Mouse (Mus musculus) liver, adult 2 months (tissue): ENCODE measurements around the gene Clta. TPM values are rescaled to one million over a fixed set of nuclear protein-coding genes. Genes with fewer than 3 reads are reported as not detected.
A peak's percentile ranks its signal among the peaks of the same experiment; 100 is the strongest.

ENCODE experiments used
- DNase-seq: peaks from one replicate; pipeline ENCODE4 v3.0.0-alpha.2; 2011; ENCODE audit warnings: low read depth, low spot score; ENCODE audit errors: extremely low read depth
- H3K27ac ChIP-seq: fragments of 200-500 bp; replicated peaks from 2 replicates; pipeline ENCODE4 v1.5.1; 2012; ENCODE audit warnings: low read depth, mild to moderate bottlenecking, control low read depth, inconsistent platforms, low read length; ENCODE audit not compliant: insufficient read depth
- H3K27me3 ChIP-seq: fragments of 200-500 bp; 2 replicates; pipeline ENCODE4 v1.6.1; 2012; ENCODE audit warnings: mild to moderate bottlenecking, moderate library complexity, low read length, inconsistent platforms; ENCODE audit not compliant: control insufficient read depth, insufficient read depth
- H3K36me3 ChIP-seq: fragments of 200-500 bp; 2 replicates; pipeline ENCODE4 v1.6.1; 2012; ENCODE audit warnings: low read length, inconsistent platforms; ENCODE audit not compliant: control insufficient read depth, insufficient read depth
- H3K4me1 ChIP-seq: fragments of 200-500 bp; 2 replicates; pipeline ENCODE4 v1.6.1; 2011; ENCODE audit warnings: low read length; ENCODE audit not compliant: control insufficient read depth, insufficient read depth
- H3K4me3 ChIP-seq: fragments of 200-500 bp; 2 replicates; pipeline ENCODE4 v1.5.1; 2011; ENCODE audit warnings: low read depth, mild to moderate bottlenecking, control low read depth, low read length, moderate library complexity; ENCODE audit not compliant: insufficient read depth
- H3K79me2 ChIP-seq: fragments of 200-500 bp; 2 replicates; pipeline ENCODE4 v1.6.1; 2012; ENCODE audit warnings: inconsistent platforms, mild to moderate bottlenecking, low read length, moderate library complexity; ENCODE audit not compliant: control insufficient read depth, insufficient read depth
- H3K9ac ChIP-seq: fragments of 200-500 bp; 2 replicates; pipeline ENCODE4 v1.6.1; 2012; ENCODE audit warnings: low read depth, mild to moderate bottlenecking, control low read depth, inconsistent platforms, low read length
- CTCF ChIP-seq: fragments of 200-500 bp; IDR thresholded peaks from 2 replicates; pipeline ENCODE4 v1.5.1; 2011; ENCODE audit warnings: low read depth, low read length, control low read depth
- POLR2A ChIP-seq: fragments of 200-500 bp; IDR thresholded peaks from 2 replicates; pipeline ENCODE4 v1.6.1; 2011; ENCODE audit warnings: low read length, control low read depth; ENCODE audit not compliant: insufficient read depth; ENCODE audit errors: extremely low read depth
- WGBS: fragments of 180-500 bp; shearing (Covaris S2); methylation state at CpG from one replicate; pipeline ENCODE4 v1.1.7; 2018; 5-methylcytosine and 5-hydroxymethylcytosine counted together
- polyA plus RNA-seq: library from polyadenylated mRNA; depleted of rRNA; stranded (reverse); fragments of >200 nt; gene quantifications from 2 replicates; pipeline ENCODE4 v1.2.3, GENCODE M21; 2012
- total RNA-seq: library from RNA; depleted of rRNA; stranded (reverse); fragments of >200 nt; gene quantifications from 2 replicates; pipeline ENCODE4 v1.2.3, GENCODE M21; 2014

Clta gene
- total and polyA plus RNA-seq, 2 experiments = 116 to 191 TPM

DNA sequence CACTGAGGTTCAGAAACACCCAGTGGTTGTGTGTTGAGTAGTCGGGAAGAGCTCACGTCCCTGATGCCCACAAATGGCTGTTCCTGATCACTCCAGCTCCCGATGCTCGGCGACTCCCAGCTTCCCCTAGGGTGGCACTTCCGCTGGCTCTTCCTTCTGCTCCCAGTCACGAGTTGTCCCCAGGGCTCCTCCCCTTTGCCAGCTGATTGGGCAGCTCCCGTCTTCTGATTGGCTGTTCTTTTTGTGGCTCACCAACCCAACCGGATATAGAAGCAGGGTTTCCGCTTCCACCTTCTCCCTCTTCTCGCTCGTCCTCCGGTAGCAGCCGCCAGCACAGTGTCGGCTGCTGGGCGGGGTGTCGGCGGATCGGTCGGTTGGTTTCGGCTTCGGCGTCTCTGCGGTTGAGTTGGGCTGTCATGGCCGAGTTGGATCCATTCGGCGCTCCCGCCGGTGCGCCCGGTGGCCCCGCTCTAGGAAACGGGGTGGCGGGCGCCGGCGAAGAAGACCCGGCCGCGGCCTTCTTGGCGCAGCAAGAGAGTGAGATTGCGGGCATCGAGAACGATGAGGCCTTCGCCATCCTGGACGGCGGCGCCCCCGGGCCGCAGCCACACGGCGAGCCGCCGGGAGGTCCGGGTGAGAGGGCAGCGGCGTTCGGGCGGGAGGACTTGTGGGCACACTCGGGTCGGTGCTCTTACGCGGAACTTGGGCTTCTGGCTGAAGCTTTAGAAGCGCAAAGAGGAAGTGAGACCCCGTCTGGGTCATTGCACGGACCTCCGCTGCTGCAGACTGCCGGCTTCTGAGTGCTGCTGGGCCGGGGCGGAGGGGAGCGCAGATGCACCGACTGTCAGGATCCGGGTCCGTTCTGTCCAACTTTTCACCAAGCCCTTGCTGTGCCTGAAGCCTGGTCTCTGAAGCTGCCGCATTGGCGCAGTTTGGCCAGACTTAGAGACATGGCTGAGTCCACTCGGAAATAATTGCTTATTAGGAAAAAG, 8.4 kb downstream of the Clta start:
- Histone ChIP-seq H3K27ac (peak overlapping the region; percentile 59), H3K79me2 (peaks cover 41% of the 10 kb centered on the region), H3K36me3 (no peaks in the 10 kb centered on the region), H3K4me3 (peak overlapping the region; percentile 81), H3K4me1 (peaks cover 17% of the 10 kb centered on the region), H3K9ac (peak overlapping the region; percentile 94), H3K27me3 (no peaks in the 10 kb centered on the region)
- TF ChIP-seq POLR2A (peak; percentile 68), CTCF (no peak)
- under 1% methylated on average over 77 of the region's 77 CpGs for WGBS
- DNase-seq = peak; percentile 94

DNA sequence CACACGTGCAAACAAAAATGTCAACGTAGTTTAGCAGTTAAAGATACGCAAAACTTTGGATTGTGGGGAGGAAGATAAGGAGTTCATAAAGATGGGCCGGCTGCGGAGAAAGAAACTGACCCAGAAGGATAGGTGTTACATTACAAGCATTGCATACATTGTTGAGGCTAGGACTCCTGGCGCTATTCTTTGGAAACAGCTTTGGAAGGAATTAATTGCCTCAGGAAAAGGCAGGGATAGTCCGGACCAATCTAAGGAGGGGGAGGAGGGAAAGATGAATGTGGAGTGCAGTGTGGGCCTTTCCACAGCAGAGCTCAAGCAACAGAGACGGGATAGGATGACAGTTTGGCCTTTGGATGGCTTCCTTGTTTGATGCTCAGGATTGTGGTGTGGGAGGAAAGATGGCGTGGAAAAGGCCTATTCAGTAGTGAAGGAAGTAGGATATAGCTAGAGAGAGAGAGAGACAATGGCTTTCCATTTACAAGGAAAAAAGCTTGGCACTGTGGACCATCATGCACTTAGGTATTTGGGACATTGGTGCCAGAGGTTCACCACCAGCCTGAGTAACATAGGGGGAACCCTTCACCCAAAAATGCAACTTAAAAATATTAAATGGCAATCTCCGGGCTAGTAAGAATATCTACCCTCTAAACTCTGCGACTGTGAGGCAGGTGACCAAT, 9.3 kb downstream of the Clta start:
- no peak for DNase-seq
- Histone ChIP-seq H3K79me2 (peaks cover 46% of the 10 kb centered on the region), H3K4me3 (peak overlapping the region; percentile 81), H3K4me1 (peaks cover 17% of the 10 kb centered on the region), H3K9ac (peak overlapping the region; percentile 94), H3K27me3 (no peaks in the 10 kb centered on the region), H3K36me3 (no peaks in the 10 kb centered on the region), H3K27ac (no peak overlapping the region)
- WGBS = 19% methylated on average over 11 of the region's 11 CpGs
- TF ChIP-seq CTCF (no peak), POLR2A (no peak)

DNA sequence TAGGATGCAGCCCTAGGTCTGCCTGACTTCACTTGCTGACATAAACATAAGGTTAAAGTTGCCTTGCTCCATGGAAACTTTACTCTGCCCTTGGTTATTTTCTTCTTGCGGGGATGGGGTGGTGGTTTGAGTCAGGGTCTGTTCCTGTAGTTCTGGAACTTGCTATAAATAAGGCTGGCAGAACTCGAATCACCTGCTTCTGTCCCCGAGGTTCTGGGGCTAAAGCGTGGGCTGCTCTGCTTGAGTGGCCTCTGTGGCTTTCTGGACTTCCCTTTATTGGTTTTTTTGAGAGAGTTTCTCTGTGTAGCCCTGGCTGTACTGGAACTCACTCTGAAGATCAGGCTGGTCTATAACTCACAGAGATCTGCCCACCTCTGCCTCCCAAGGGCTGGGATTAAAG, 11.8 kb downstream of the Clta start:
- Histone ChIP-seq H3K79me2 (peaks cover 49% of the 10 kb centered on the region), H3K36me3 (peaks cover 18% of the 10 kb centered on the region), H3K4me3 (no peak overlapping the region), H3K27me3 (no peaks in the 10 kb centered on the region), H3K9ac (0 out of 2 replicates have a peak overlapping the region, but pooled peaks have one; percentile 23), H3K4me1 (peaks cover 17% of the 10 kb centered on the region), H3K27ac (no peak overlapping the region)
- DNase-seq = no peak
- WGBS = 72% methylated on average over 4 of the region's 4 CpGs
- TF ChIP-seq CTCF (no peak), POLR2A (no peak)

DNA sequence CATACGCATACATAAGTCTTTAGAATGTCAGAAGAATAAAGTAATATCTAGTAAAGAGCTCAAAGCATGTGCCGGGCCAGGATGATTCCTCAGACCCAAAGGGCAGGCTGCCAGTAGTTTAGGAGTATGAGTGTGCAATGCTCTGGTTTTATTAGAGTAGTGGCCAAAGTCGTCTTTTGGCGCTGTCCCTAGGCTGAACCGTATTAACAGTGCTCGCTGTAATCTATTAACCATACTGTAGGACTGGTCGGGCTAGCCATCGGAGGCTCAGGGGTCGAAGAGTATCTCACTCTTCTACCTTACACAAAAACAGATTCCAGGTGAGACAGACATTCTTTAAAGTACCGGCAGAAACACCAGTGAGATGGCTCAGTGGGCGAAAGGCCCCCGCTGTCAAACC, 12.5 kb downstream of the Clta start:
- Histone ChIP-seq H3K4me3 (no peak overlapping the region), H3K4me1 (peaks cover 17% of the 10 kb centered on the region), H3K27me3 (no peaks in the 10 kb centered on the region), H3K79me2 (peaks cover 55% of the 10 kb centered on the region), H3K27ac (no peak overlapping the region), H3K9ac (no peak overlapping the region), H3K36me3 (peaks cover 22% of the 10 kb centered on the region)
- DNase-seq = peak; percentile 45
- 45% methylated on average over 12 of the region's 12 CpGs for WGBS
- no peak for TF ChIP-seq CTCF
- no peak for TF ChIP-seq POLR2A

GRCm38 (mm10) chr4:44022323-44022722, 18.1 kb downstream of the Clta start:
- H3K79me2 ChIP-seq = peaks cover 23% of the 10 kb centered on the region; the same call in 1 of the 2 replicates
- DNase-seq = no peak
- H3K4me3 ChIP-seq = no peak overlapping the region
- TF ChIP-seq CTCF (no peak), POLR2A (no peak)
- peaks cover 63% of the 10 kb centered on the region for H3K36me3 ChIP-seq
- H3K9ac ChIP-seq = no peak overlapping the region
- 78% methylated on average over 4 of the region's 4 CpGs for WGBS
- H3K27ac ChIP-seq = no peak overlapping the region
- no peaks in the 10 kb centered on the region for H3K4me1 ChIP-seq
- H3K27me3 ChIP-seq = no peaks in the 10 kb centered on the region
